Mouse (Mus musculus) hindbrain, embryonic 14.5 days (tissue): ENCODE measurements at regions not wholly inside any gene's neighbourhood (a gene's known extent, or its start where the extent isn't known, plus 50 kb on each side); places are given as distances from the start of the nearest gene placed in this dataset.
A peak's percentile ranks its signal among the peaks of the same experiment; 100 is the strongest.

Experiments used
- ATAC-seq: fragments of 200-750 bp; cut with Nextera tagmentation; 2 replicates; pipeline ENCODE4 v1.8.0; 2017; ENCODE audit warnings: moderate number of reproducible peaks, mild to moderate bottlenecking, moderate TSS enrichment, moderate library complexity; ENCODE audit not compliant: low FRiP score
- DNase-seq: peaks from one replicate; pipeline ENCODE4 v3.0.0-alpha.2; 2015; ENCODE audit warnings: low spot score
- H3K27ac ChIP-seq: fragments of 300-500 bp; sonication (generic); 2 replicates; pipeline ENCODE4 v1.5.1; 2014; ENCODE audit warnings: mild to moderate bottlenecking, moderate library complexity
- H3K27me3 ChIP-seq: fragments of 300-500 bp; sonication (generic); 2 replicates; pipeline ENCODE4 v1.6.1; 2014; ENCODE audit warnings: mild to moderate bottlenecking, low read length, mixed read lengths; ENCODE audit not compliant: control insufficient read depth, insufficient read depth
- H3K36me3 ChIP-seq: fragments of 300-500 bp; sonication (generic); replicated peaks from 2 replicates; pipeline ENCODE4 v1.6.1; 2014; ENCODE audit not compliant: control insufficient read depth, insufficient read depth
- H3K4me1 ChIP-seq: fragments of 300-500 bp; sonication (generic); replicated peaks from 2 replicates; pipeline ENCODE4 v1.6.1; 2014; ENCODE audit warnings: antibody characterized with exemption, low read length, mixed read lengths; ENCODE audit not compliant: control insufficient read depth, insufficient read depth
- H3K4me2 ChIP-seq: fragments of 300-500 bp; sonication (generic); replicated peaks from 2 replicates; pipeline ENCODE4 v1.6.1; 2014; ENCODE audit warnings: mild to moderate bottlenecking, moderate library complexity
- H3K4me3 ChIP-seq: fragments of 300-500 bp; sonication (generic); replicated peaks from 2 replicates; pipeline ENCODE4 v1.5.1; 2014; ENCODE audit warnings: mild to moderate bottlenecking, low read length
- H3K9ac ChIP-seq: fragments of 300-500 bp; sonication (generic); 2 replicates; pipeline ENCODE4 v1.6.1; 2014
- H3K9me3 ChIP-seq: fragments of 300-500 bp; sonication (generic); 2 replicates; pipeline ENCODE4 v1.6.1; 2016; ENCODE audit warnings: low read length; ENCODE audit not compliant: control insufficient read depth
- WGBS: fragments of 180-500 bp; shearing (Covaris S2); extraction: QIAGEN DNeasy Blood & Tissue Kit; methylation state at CpG from one replicate; pipeline ENCODE4 v1.1.7; 2014; 5-methylcytosine and 5-hydroxymethylcytosine counted together

DNA sequence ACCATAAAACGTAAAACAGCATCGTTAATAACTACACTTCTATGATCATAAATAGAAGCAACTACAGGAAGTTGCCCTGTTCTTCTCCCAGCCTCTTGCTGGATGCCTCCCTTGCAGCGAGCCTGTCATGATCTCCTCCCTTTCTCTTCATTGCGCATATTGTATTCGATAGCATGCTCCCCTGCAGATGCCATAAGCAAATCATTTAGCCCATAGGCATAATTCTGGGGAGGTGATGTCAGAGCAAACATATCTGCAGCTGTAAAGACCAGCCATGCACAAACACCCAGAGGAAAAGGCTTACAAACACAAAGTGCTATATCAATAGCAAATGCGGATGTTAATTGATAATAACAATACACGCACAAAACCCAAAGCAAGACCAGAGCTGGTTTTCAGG is 155.7 kb upstream of the Kif2a start:
- DNase-seq (no peak), ATAC-seq (no peak)
- peaks cover 4% of the 10 kb centered on the region; the same call in 1 of the 2 replicates for H3K4me1 ChIP-seq
- H3K4me3 ChIP-seq: no peak overlapping the region
- 0 out of 2 replicates have a peak overlapping the region, but pooled peaks have one; percentile 32 for H3K27ac ChIP-seq
- no peaks in the 10 kb centered on the region for H3K36me3 ChIP-seq
- no peak overlapping the region for H3K9ac ChIP-seq
- no peaks in the 10 kb centered on the region for H3K27me3 ChIP-seq
- WGBS: 61% methylated on average over 7 of the region's 7 CpGs
- H3K9me3 ChIP-seq: no peaks in the 10 kb centered on the region
- H3K4me2 ChIP-seq: no peak overlapping the region

DNA sequence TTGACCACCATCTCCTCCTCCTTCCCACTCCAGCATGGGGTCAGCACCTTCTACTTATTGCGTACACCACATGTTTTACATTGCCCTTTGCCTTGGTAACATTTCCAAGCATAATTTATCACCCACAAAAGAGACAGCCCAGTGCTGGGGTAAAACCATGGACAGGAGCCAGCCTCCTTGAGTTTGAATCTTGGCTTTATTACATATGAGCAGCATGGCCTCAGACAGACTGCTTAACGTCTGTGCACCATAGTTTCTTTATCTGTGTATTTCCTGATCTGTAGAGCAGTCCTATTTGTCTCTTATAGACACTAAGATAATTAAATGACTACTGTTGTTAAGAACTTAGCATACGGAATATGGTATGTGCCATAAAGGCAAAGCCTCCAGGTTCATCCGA is 154.0 kb upstream of the Kif2a start:
- no peaks in the 10 kb centered on the region for H3K9me3 ChIP-seq
- ATAC-seq (no peak), DNase-seq (no peak)
- no peaks in the 10 kb centered on the region for H3K27me3 ChIP-seq
- no peak overlapping the region for H3K4me2 ChIP-seq
- WGBS: 77% methylated on average over 4 of the region's 4 CpGs
- no peak overlapping the region for H3K9ac ChIP-seq
- H3K27ac ChIP-seq: no peak overlapping the region
- H3K4me1 ChIP-seq: peaks cover 4% of the 10 kb centered on the region; the same call in 1 of the 2 replicates
- H3K36me3 ChIP-seq: no peaks in the 10 kb centered on the region
- H3K4me3 ChIP-seq: no peak overlapping the region

DNA sequence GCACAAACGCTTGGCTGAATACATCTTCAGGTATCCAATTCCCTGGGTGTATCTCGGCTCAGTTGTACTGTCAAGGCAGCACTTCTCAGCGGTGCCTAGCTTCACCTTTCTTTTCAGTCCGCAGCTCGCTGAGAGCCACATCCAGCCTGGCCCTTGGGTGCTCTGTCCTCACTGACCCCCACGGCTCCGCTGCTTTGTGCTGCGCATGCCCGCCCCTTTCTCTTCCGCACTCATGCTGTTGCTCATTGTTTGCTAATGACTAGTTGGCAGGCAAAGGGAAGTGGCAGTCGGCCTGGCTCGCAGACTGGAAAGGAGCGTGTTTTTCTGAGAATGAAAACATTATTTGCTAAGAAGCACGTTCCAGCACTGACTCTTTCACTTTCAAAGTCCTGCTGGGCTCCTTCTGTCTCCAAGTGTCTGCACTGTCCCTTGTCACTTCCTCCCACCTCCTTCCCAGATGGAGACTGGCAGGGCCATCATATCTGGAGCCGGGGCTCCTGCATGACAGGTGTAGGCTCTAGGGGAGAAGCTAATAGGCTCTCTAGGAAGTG is 146.7 kb upstream of the Kif2a start:
- ATAC-seq (peak; percentile 84), DNase-seq (peak; percentile 76)
- WGBS: 6% methylated on average over 15 of the region's 15 CpGs
- Histone ChIP-seq H3K27ac (peak overlapping the region; percentile 79), H3K9ac (peak overlapping the region; percentile 49), H3K27me3 (no peaks in the 10 kb centered on the region), H3K36me3 (no peaks in the 10 kb centered on the region), H3K4me1 (peaks cover 20% of the 10 kb centered on the region), H3K9me3 (no peaks in the 10 kb centered on the region), H3K4me3 (peak overlapping the region; percentile 21), H3K4me2 (peak overlapping the region; percentile 53)

DNA sequence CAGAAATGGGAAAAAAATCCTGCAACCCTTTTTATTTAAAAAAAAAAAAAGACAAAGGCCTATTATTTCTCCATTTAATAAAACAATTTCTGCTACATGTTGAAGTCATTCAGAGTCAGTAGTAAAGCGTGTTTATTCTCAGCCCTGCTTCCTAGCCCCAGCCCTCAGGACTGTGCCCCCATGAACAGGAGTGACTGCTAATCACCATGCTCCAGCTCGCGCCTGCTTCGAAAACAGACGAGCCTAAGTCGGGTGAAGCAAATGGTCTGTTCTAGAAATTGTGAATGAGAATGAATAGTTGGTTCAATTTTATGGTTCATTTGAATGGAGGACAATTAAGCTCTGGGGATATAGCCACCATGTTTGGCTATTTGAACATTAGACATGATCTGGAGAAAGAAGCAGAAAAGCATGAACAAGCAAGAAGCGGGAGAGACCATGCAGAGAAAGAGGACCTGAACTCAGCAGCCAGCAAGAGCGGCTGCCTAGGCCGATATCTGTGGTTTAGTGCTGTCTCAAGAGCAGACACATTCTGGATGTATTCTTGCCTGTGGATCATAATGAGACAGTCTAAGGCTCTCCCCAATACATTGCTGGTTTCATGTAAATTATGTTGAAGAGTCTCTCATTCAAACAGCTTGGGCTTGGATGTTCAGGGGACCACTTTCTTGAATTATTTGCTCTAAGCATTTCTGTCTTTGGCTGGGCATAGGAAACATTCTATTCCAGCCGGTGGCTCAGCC is 146.1 kb upstream of the Kif2a start:
- no peaks in the 10 kb centered on the region for H3K36me3 ChIP-seq
- no peaks in the 10 kb centered on the region for H3K9me3 ChIP-seq
- H3K4me3 ChIP-seq: peak overlapping the region; percentile 21
- peak overlapping the region; percentile 79 for H3K27ac ChIP-seq
- WGBS: 31% methylated on average over 10 of the region's 10 CpGs
- H3K9ac ChIP-seq: peak overlapping the region; percentile 49
- peak overlapping the region; percentile 53 for H3K4me2 ChIP-seq
- H3K27me3 ChIP-seq: no peaks in the 10 kb centered on the region
- DNase-seq (peak; percentile 43), ATAC-seq (peak; percentile 61)
- H3K4me1 ChIP-seq: peaks cover 20% of the 10 kb centered on the region

DNA sequence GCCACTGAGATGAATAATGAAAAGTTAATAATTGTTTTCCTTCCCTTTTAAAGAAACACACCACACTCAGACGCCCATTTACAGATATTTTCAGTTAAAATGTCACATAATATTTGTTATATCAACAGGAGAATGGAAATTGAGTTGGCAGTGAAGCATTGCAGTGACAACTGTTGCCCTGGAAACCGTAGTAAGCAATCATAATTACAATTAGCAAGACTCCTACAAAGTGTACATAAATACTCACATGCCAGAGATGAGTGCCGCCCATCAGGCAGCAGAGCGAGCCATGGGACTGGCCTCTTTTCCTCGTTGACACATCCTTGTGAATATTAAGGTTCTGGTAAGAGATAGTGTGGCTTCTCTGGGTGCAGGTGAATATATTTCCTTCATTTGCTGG is 129.6 kb upstream of the Kif2a start:
- H3K9me3 ChIP-seq: no peaks in the 10 kb centered on the region
- 71% methylated on average over 5 of the region's 5 CpGs for WGBS

DNA sequence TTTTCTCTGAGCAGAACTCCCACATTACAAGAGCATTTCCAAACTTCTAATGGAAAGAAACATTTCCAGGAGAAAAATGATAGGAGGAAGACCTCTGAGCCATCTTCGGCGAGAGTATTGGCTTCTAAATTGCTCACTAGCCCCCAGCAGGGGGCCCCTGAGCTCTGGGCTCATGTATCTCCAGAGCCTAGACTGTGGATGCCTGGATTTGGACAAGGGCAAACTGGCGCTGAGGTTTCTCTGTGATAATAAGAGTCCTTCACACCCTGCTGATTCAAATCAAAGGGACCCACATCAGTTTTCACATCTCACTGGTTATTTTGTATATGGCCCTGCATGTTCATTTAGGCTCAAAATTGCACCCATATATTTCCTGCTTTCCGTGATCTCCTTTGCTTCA is 119.3 kb upstream of the Kif2a start:
- Histone ChIP-seq H3K4me3 (no peak overlapping the region), H3K27ac (no peak overlapping the region), H3K9me3 (no peaks in the 10 kb centered on the region), H3K9ac (no peak overlapping the region), H3K36me3 (no peaks in the 10 kb centered on the region), H3K4me1 (no peaks in the 10 kb centered on the region), H3K27me3 (no peaks in the 10 kb centered on the region), H3K4me2 (no peak overlapping the region)
- WGBS: 41% methylated on average over 4 of the region's 4 CpGs
- no peak for DNase-seq
- ATAC-seq: no peak

More for the DNA sequence above, 129.6 kb upstream of the Kif2a start:
- no peak for DNase-seq
- no peaks in the 10 kb centered on the region for H3K4me1 ChIP-seq
- H3K4me3 ChIP-seq: no peak overlapping the region
- H3K27me3 ChIP-seq: no peaks in the 10 kb centered on the region
- no peak overlapping the region for H3K4me2 ChIP-seq
- no peak overlapping the region for H3K27ac ChIP-seq
- no peak overlapping the region for H3K9ac ChIP-seq
- ATAC-seq: no peak
- H3K36me3 ChIP-seq: no peaks in the 10 kb centered on the region

DNA sequence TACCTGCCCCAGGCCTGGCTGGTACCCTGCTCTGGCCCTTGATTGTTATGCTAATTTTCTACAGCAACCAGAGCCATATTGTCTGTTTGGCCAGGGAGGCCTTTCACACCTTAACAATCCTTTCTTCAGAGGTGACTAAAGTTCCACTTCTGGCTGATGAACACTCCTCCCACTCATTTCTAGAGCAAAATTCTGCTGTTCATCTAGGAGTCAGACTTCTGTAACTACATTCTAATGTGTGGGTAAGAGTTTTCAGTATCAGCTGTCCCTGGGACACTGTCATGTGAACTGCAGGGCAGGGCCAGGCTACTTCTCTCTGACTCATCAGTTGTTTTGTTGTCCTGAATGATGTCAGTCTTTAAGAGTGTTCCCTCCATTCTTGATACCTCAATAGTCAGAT is 112.2 kb upstream of the Kif2a start:
- no peaks in the 10 kb centered on the region for H3K27me3 ChIP-seq
- H3K4me3 ChIP-seq: no peak overlapping the region
- H3K4me2 ChIP-seq: no peak overlapping the region
- H3K4me1 ChIP-seq: peaks cover 5% of the 10 kb centered on the region; the same call in 1 of the 2 replicates
- H3K27ac ChIP-seq: no peak overlapping the region
- H3K9me3 ChIP-seq: no peaks in the 10 kb centered on the region
- ATAC-seq: no peak
- H3K36me3 ChIP-seq: no peaks in the 10 kb centered on the region
- no peak overlapping the region for H3K9ac ChIP-seq
- DNase-seq: no peak

DNA sequence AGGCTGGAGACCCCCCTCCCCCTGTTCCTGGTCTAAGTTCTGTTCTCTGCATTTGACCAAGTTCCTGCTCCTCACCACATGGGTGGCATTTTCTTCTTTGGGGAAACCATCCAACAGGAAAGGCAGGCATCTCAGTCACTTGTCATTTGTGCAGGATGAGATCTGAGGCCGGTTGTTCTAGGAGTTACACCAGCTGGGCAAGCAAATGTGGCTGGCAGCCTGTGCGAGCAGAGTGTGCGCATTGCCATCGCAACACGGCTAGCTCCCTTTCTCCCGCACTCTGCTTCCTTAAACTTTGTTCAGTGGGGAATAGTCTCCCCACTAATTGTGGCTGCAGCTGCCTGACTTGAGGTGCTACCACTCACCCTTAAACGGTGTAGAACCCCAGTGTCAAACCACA is 104.7 kb upstream of the Kif2a start:
- ATAC-seq: no peak
- H3K4me3 ChIP-seq: no peak overlapping the region
- no peaks in the 10 kb centered on the region for H3K9me3 ChIP-seq
- no peak overlapping the region for H3K27ac ChIP-seq
- no peaks in the 10 kb centered on the region for H3K27me3 ChIP-seq
- no peak for DNase-seq
- WGBS: 95% methylated on average over 7 of the region's 7 CpGs
- no peaks in the 10 kb centered on the region for H3K4me1 ChIP-seq
- H3K36me3 ChIP-seq: no peaks in the 10 kb centered on the region
- no peak overlapping the region for H3K4me2 ChIP-seq
- H3K9ac ChIP-seq: no peak overlapping the region

DNA sequence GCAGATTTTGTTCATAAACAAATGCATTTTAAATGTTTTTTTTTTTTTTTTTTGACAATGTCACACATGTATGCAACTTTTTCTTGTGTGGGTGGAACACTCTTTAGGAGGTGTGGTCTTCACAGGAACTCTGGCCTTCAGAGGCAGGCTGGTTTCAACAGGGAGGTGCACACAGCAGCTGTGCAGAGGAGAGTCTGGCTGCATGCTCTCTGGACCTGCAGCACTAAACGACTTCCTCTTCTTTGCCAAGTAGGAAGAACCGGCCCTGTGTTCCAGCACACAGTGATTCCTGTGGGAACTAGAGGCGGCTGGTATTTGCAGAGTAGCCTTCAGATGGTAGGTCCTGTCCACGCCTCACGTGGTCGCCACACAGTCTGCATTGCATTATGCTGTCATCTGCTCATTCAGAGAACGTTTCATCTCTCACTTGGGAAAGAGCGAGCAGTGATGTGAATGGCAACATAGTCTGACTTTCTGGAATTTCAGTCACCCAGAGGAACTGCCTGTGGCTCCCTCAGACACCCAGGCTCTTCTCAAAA is 102.3 kb upstream of the Kif2a start:
- Histone ChIP-seq H3K9ac (no peak overlapping the region), H3K9me3 (no peaks in the 10 kb centered on the region), H3K4me3 (no peak overlapping the region), H3K27ac (no peak overlapping the region), H3K4me2 (no peak overlapping the region), H3K27me3 (no peaks in the 10 kb centered on the region), H3K4me1 (no peaks in the 10 kb centered on the region), H3K36me3 (no peaks in the 10 kb centered on the region)
- ATAC-seq (no peak), DNase-seq (no peak)
- WGBS: 85% methylated on average over 8 of the region's 8 CpGs
